Mouse (Mus musculus): ENCODE results near the gene Mpv17. TPM values are rescaled to one million over a fixed set of nuclear protein-coding genes. Genes with fewer than 3 reads are reported as not detected.

The Mpv17 gene
- polyA plus RNA-seq, 1 experiment from 2014 or later: 79.3 TPM

DNA sequence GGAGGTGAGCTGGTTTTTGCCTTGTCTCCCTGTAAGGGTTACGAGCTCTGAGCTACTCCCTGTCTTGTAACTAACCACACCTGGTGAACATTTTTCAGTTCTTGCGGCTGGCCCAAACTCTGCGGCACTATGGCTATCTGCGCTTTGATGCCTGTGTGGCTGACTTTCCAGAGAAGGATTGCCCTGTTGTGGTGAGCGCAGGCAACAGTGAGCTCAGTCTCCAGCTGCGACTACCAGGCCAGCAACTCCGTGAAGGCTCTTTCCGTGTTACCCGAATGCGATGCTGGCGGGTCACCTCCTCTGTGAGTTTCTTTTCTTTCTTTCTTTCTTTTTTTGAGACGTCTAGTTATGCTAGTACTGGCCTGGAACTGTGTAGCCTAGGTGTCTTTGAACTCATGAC, 43.0 kb upstream of the Mpv17 start:
- peaks cover 26% of the 10 kb centered on the region for H3K4me1 ChIP-seq (ENCODE audit: insufficient read depth, low read length)
- no peak for ATAC-seq (ENCODE audit: low FRiP score, low TSS enrichment)
- H3K9me3 ChIP-seq (ENCODE audit: low read length): peaks cover 6% of the 10 kb centered on the region
- no peaks in the 10 kb centered on the region for H3K27me3 ChIP-seq (ENCODE audit: insufficient read depth, low read length)
- H3K27ac ChIP-seq (ENCODE audit: low read length): no peak overlapping the region
- H3K36me3 ChIP-seq (ENCODE audit: insufficient read depth, low read length): peaks cover 56% of the 10 kb centered on the region
- H3K4me3 ChIP-seq (ENCODE audit: low read length): no peak overlapping the region
- H3K4me2 ChIP-seq (replicated peaks; ENCODE audit: low read depth, low read length): no peak overlapping the region
- 94% methylated on average over 12 of the region's 12 CpGs for WGBS
- no peak overlapping the region for H3K9ac ChIP-seq (replicated peaks; ENCODE audit: low read length)

DNA sequence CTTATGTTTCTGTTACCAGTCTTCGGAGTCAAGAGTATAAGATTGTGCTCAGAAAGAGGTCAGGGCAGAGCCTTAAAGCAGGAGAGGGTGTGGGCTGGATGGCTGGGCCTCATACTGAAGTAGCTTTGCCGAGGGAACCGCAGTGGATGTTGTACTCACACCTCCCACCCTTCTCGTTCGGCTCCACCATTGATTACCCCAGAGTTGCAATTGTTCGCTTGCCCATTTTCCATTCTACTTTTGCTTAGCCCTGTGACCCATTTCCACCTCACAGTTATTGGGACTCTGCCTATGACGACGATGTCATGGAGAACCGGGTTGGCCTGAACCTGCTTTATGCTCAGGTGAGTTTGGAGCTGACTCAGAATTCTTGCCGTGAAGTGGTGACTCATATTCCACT, 42.2 kb upstream of the Mpv17 start:
- no peak overlapping the region for H3K4me2 ChIP-seq (replicated peaks; ENCODE audit: low read depth, low read length)
- 90% methylated on average over 10 of the region's 10 CpGs for WGBS
- H3K4me1 ChIP-seq (ENCODE audit: insufficient read depth, low read length): peaks cover 31% of the 10 kb centered on the region
- no peak overlapping the region for H3K9ac ChIP-seq (replicated peaks; ENCODE audit: low read length)
- H3K27ac ChIP-seq (ENCODE audit: low read length): no peak overlapping the region
- peaks cover 56% of the 10 kb centered on the region for H3K36me3 ChIP-seq (ENCODE audit: insufficient read depth, low read length)
- no peaks in the 10 kb centered on the region for H3K27me3 ChIP-seq (ENCODE audit: insufficient read depth, low read length)
- no peak for ATAC-seq (ENCODE audit: low FRiP score, low TSS enrichment)
- H3K9me3 ChIP-seq (ENCODE audit: low read length): peaks cover 6% of the 10 kb centered on the region
- H3K4me3 ChIP-seq (ENCODE audit: low read length): no peak overlapping the region

DNA sequence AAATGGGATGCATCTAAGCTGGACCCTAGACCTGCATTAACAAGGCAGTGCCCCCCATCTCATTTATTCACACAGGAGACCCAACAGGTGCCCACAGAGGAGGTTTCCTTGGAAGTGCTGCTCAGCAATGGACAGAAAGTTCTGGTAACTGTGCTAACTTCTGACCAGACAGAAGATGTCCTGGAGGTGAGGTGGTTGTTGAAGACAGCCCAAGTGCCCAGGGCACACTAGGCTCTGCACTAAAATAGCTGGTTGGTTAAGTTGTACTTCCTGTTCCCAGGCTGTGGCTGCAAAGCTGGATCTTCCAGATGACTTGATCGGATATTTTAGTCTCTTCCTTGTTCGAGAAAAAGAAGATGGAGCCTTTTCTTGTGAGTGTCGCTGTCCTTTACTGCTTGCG, 41.6 kb upstream of the Mpv17 start:
- 91% methylated on average over 4 of the region's 4 CpGs for WGBS
- Histone ChIP-seq H3K4me3 (ENCODE audit: low read length) (no peak overlapping the region), H3K4me1 (ENCODE audit: insufficient read depth, low read length) (peaks cover 27% of the 10 kb centered on the region)

DNA sequence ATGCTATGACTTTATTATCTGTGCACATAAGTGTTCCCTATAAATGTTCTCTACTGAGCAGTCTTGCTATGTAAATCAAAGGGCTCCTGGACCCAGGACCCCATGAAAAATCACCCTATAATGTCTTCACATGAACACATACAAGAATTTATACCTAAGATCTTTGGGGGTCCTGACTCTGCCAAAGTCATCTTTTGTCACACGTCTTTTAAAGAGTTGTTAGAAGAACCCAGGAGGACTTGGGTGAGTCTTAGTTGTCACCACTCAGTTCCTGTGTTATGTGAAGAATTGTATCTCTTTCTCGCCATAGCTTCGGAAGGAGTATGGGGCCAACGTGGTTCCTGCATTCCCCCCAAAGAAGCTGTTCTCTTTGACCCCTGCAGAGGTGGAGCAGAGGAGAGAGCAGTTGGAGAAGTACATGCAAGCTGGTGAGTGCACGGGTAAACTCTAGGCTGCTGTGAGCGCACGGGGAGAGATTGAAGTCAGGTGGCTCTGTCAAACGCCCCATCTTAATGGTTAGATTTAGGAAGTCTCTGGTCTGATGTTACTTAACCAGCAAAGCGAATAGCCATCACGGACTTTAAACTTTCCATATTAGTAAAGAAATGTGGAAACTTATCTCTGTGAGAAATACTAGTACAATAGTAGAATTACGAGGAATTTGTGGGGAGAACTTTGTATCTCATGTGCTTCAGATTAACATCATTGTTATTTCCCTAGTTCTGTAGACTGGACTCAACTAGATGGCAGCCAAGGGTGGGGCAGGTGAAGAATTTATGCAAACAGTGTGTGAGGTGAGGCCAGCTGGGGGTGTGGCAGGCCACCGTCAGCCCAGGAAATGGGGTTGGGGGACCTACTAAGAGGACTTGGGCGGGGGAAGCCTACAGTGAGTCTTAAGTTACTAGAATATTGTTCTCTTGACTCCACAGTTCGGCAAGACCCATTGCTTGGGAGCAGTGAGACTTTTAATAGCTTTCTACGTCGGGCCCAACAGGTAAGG, 40.7 kb upstream of the Mpv17 start:
- Histone ChIP-seq H3K27ac (ENCODE audit: low read length) (no peak overlapping the region), H3K9ac (replicated peaks; ENCODE audit: low read length) (peak overlapping the region; percentile 84), H3K36me3 (ENCODE audit: insufficient read depth, low read length) (peaks cover 62% of the 10 kb centered on the region), H3K9me3 (ENCODE audit: low read length) (no peaks in the 10 kb centered on the region), H3K4me2 (replicated peaks; ENCODE audit: low read depth, low read length) (peak overlapping the region; percentile 80; the same call in 1 of the 2 replicates), H3K4me1 (ENCODE audit: insufficient read depth, low read length) (peaks cover 18% of the 10 kb centered on the region), H3K4me3 (ENCODE audit: low read length) (peak overlapping the region; percentile 80), H3K27me3 (ENCODE audit: insufficient read depth, low read length) (no peaks in the 10 kb centered on the region)
- ATAC-seq (ENCODE audit: low FRiP score, low TSS enrichment): no peak
- 88% methylated on average over 16 of the region's 16 CpGs for WGBS

More for the DNA sequence above, 41.6 kb upstream of the Mpv17 start:
- Histone ChIP-seq H3K27me3 (ENCODE audit: insufficient read depth, low read length) (no peaks in the 10 kb centered on the region), H3K4me2 (replicated peaks; ENCODE audit: low read depth, low read length) (no peak overlapping the region), H3K9ac (replicated peaks; ENCODE audit: low read length) (no peak overlapping the region), H3K9me3 (ENCODE audit: low read length) (peaks cover 6% of the 10 kb centered on the region), H3K27ac (ENCODE audit: low read length) (no peak overlapping the region), H3K36me3 (ENCODE audit: insufficient read depth, low read length) (peaks cover 60% of the 10 kb centered on the region)
- no peak for ATAC-seq (ENCODE audit: low FRiP score, low TSS enrichment)

DNA sequence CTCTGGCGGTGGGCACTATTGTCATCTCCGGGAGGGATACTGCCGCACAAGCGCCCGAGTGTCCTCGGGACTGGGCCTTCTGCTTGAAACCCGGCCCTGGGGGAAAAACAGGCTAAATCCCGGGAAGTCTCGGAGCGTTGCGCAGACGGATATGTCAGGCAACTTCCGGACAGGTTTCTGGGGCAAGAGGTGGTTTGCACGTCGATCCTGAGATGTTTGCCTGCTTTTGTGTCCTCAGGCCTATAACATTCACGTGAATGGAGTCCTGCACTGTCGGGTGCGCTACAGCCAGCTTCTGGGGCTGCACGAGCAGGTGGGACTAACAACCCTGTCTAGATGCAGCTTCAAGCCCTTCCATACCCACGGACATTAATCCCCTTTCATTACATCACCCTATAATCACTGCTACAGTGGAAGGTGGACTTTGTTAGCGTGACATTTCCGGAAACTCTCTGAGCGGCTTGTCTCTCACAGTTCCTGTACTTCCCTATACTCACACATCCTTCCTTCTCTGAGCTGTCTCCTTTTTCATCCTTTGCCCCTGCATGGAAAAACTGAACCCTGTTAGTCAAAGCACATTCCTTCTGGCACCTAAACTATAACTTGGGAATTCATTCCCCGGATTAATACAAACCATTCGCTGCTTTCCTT, 39.7 kb upstream of the Mpv17 start:
- peak overlapping the region; percentile 80 for H3K4me2 ChIP-seq (replicated peaks; ENCODE audit: low read depth, low read length)
- H3K9ac ChIP-seq (replicated peaks; ENCODE audit: low read length): peak overlapping the region; percentile 84
- H3K27me3 ChIP-seq (ENCODE audit: insufficient read depth, low read length): no peaks in the 10 kb centered on the region
- peak overlapping the region; percentile 81 for H3K27ac ChIP-seq (ENCODE audit: low read length)
- peak overlapping the region; percentile 80 for H3K4me3 ChIP-seq (ENCODE audit: low read length)
- peaks cover 17% of the 10 kb centered on the region for H3K4me1 ChIP-seq (ENCODE audit: insufficient read depth, low read length)
- WGBS: 12% methylated on average over 25 of the region's 25 CpGs
- H3K36me3 ChIP-seq (ENCODE audit: insufficient read depth, low read length): peaks cover 58% of the 10 kb centered on the region
- H3K9me3 ChIP-seq (ENCODE audit: low read length): no peaks in the 10 kb centered on the region
- no peak for ATAC-seq (ENCODE audit: low FRiP score, low TSS enrichment)

DNA sequence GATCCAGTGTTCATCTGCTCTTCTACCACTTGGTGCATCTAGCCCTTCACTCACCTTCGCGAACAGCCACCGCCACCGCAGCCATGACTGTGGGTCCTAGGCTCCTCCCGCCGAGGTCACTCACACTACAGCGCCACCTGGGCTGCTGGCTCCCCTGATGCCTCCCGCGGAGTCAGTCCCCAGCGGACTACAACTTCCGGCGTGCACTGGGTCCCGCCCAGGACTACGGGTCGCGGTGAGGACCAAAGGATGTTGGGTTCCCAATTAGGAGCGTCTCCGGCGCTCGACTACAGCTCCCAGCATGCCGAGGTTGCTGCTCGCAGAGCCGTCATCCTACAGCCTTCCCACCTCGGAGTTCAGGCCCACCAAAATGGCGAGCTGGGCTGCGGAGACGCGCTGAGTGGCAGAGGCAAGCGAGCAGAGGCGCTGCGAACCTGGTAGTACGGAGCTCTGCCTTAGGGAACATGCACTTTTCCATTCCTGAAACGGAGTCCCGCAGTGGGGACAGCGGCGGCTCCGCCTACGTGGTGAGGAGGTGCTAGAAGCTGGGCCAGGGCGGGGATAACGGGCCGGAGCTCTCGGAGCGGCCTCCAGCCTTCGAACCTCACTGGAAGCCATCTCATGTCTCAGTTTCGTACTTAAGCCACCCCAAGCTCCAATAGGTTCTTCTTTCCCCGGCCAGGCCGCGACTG, 39.0 kb upstream of the Mpv17 start, which contains the start of the genes Snx17 and Eif2b4:
TSS of gene Snx17 (plus strand) at position 289 of the 692 bp plus-strand sequence.
TSS of gene Eif2b4 (minus strand) at position 492 of the 692 bp plus-strand sequence.
- H3K27ac ChIP-seq (ENCODE audit: low read length): peak within 1 kb of the TSS; percentile 88
- no peaks in the 10 kb centered on the region for H3K27me3 ChIP-seq (ENCODE audit: insufficient read depth, low read length)
- H3K4me1 ChIP-seq (ENCODE audit: insufficient read depth, low read length): peaks cover 17% of the 10 kb centered on the region
- H3K4me2 ChIP-seq (replicated peaks; ENCODE audit: low read depth, low read length): peak within 1 kb of the TSS; percentile 82
- peak; percentile 98 for ATAC-seq (ENCODE audit: low FRiP score, low TSS enrichment)
- peak within 1 kb of the TSS; percentile 80 for H3K4me3 ChIP-seq (ENCODE audit: low read length)
- H3K36me3 ChIP-seq (ENCODE audit: insufficient read depth, low read length): peaks cover 57% of the 10 kb centered on the region
- H3K9me3 ChIP-seq (ENCODE audit: low read length): no peaks in the 10 kb centered on the region
- H3K9ac ChIP-seq (replicated peaks; ENCODE audit: low read length): peak within 1 kb of the TSS; percentile 86
- under 1% methylated on average over 48 of the region's 48 CpGs for WGBS

DNA sequence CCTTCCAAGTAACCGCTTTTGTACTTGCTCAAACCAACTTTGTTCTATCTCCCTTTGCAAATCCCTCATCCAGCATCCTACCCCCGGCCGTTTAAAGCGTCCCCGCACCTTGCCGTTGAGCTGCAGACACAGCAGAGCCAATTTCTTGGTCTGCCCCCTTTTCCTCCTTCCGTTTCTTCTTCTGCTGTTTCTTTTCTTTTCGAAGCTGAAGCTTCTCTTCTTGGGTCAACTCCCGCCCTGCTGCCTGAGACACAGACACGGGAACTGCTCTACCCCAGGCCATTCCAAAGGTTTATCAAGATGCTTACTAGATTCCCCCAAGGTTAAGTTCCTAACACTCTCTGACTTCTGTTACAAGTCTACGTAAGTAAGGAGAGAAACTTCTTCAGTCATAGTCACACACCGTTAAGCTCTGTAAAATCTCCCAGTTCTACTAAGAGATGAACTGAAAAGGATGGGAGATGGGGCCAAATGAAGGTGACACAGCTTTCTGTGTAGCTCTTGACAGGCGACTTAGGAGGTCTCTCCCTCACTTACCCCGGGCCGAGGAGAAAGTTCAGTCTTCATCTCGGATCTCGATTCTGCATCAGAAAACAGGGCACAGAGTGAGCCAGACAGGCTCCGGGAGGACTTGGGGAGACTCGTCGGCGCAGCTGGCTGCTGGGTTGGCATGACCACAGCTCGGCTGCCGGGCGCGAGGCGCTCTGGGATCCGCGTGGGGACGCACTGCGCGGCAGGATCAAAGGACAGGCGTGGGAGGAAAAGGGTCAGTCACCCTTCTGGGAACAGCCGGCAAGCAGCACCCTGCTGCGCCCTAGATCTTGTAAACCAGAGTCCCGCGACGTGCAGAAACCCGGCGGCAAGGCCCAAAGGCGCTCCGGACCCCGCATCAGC, 38.2 kb upstream of the Mpv17 start:
- ATAC-seq (ENCODE audit: low FRiP score, low TSS enrichment): no peak; the same call in 1 of the 2 replicates
- H3K9me3 ChIP-seq (ENCODE audit: low read length): no peaks in the 10 kb centered on the region
- H3K27ac ChIP-seq (ENCODE audit: low read length): peak overlapping the region; percentile 88
- WGBS: 11% methylated on average over 42 of the region's 42 CpGs
- peak overlapping the region; percentile 80 for H3K4me3 ChIP-seq (ENCODE audit: low read length)
- no peaks in the 10 kb centered on the region for H3K27me3 ChIP-seq (ENCODE audit: insufficient read depth, low read length)
- H3K4me2 ChIP-seq (replicated peaks; ENCODE audit: low read depth, low read length): peak overlapping the region; percentile 82
- peak overlapping the region; percentile 86 for H3K9ac ChIP-seq (replicated peaks; ENCODE audit: low read length)
- H3K36me3 ChIP-seq (ENCODE audit: insufficient read depth, low read length): peaks cover 55% of the 10 kb centered on the region
- peaks cover 17% of the 10 kb centered on the region for H3K4me1 ChIP-seq (ENCODE audit: insufficient read depth, low read length)

DNA sequence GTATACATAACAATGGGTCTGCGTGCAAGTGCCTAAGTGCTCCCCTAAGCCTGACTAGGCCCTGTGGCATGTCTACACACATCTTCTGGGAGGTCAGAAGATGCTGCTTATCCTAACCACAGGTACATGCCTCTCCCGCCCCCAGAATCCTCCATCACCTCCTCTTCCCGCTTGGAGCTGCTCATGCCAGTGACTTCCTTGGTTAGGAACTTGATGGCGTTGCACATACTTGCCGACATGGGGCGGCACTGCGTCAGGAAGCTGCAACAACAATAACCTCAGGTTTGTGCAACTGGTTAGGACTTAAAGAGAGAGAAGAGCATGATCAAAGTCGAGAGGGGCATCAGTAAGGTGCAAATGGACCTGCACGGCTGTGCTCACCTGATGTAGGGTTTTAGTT, 36.1 kb upstream of the Mpv17 start:
- Histone ChIP-seq H3K9me3 (ENCODE audit: low read length) (no peaks in the 10 kb centered on the region), H3K27me3 (ENCODE audit: insufficient read depth, low read length) (no peaks in the 10 kb centered on the region), H3K36me3 (ENCODE audit: insufficient read depth, low read length) (peaks cover 40% of the 10 kb centered on the region), H3K4me2 (replicated peaks; ENCODE audit: low read depth, low read length) (no peak overlapping the region), H3K4me3 (ENCODE audit: low read length) (no peak overlapping the region), H3K27ac (ENCODE audit: low read length) (no peak overlapping the region), H3K4me1 (ENCODE audit: insufficient read depth, low read length) (peaks cover 17% of the 10 kb centered on the region), H3K9ac (replicated peaks; ENCODE audit: low read length) (no peak overlapping the region)
- ATAC-seq (ENCODE audit: low FRiP score, low TSS enrichment): no peak
- 87% methylated on average over 9 of the region's 9 CpGs for WGBS

All from kidney, embryonic 16.5 days (tissue).